Mouse (Mus musculus) embryo, embryonic 9.5 days (tissue): ENCODE data around the gene Phox2b.
A peak's percentile ranks its signal among the peaks of the same experiment; 100 is the strongest.

Experiments
- DNase-seq: peaks from one replicate; pipeline ENCODE4 v3.0.0-alpha.2; 2017; ENCODE audit errors: extremely low spot score

Phox2b gene

GRCm38 (mm10) chr5:67098733-67099323 lies at the start of gene Phox2b:
Phox2b (minus strand) TSS chr5:67099301.
- peak; percentile 61 for DNase-seq

GRCm38 (mm10) chr5:67142622-67143021 lies 43.5 kb upstream of the Phox2b start:
- no peak for DNase-seq

- peak; percentile 35 for DNase-seq
Observed at GRCm38 (mm10) chr5:67139052-67140015, 40.2 kb upstream of the Phox2b start.

GRCm38 (mm10) chr5:67138643-67139042 lies 39.5 kb upstream of the Phox2b start:
- DNase-seq = peak; percentile 12

GRCm38 (mm10) chr5:67134698-67135097 lies 35.6 kb upstream of the Phox2b start:
- no peak for DNase-seq

- no peak for DNase-seq
Observed at GRCm38 (mm10) chr5:67131671-67132070, 32.6 kb upstream of the Phox2b start.

- no peak for DNase-seq
Observed at GRCm38 (mm10) chr5:67106261-67106660, 7.2 kb upstream of the Phox2b start.

GRCm38 (mm10) chr5:67103016-67103415 lies 3.9 kb upstream of the Phox2b start:
- peak; percentile 32 for DNase-seq

GRCm38 (mm10) chr5:67101793-67102600 lies 2.9 kb upstream of the Phox2b start:
- peak; percentile 80 for DNase-seq

GRCm38 (mm10) chr5:67101395-67101760 lies 2.3 kb upstream of the Phox2b start:
- no peak for DNase-seq

GRCm38 (mm10) chr5:67100564-67101394 lies 1.7 kb upstream of the Phox2b start:
- DNase-seq = peak; percentile 48

GRCm38 (mm10) chr5:67099393-67100271 lies 531 bp upstream of the Phox2b start:
- peak; percentile 66 for DNase-seq

GRCm38 (mm10) chr5:67098051-67098732 lies 909 bp downstream of the Phox2b start:
- no peak for DNase-seq

- peak; percentile 60 for DNase-seq
Observed at GRCm38 (mm10) chr5:67097106-67098050, 1.7 kb downstream of the Phox2b start.

- DNase-seq = peak; percentile 67
Observed at GRCm38 (mm10) chr5:67096378-67096771, 2.7 kb downstream of the Phox2b start.

GRCm38 (mm10) chr5:67095651-67096377 lies 3.3 kb downstream of the Phox2b start:
- DNase-seq = peak; percentile 37

- DNase-seq = peak; percentile 67
Observed at GRCm38 (mm10) chr5:67095153-67095552, 3.9 kb downstream of the Phox2b start.

GRCm38 (mm10) chr5:67093991-67094390 lies 5.1 kb downstream of the Phox2b start:
- DNase-seq = no peak
